Mouse (Mus musculus) G1E (cell line): ENCODE data around the gene Eps8l3.

ENCODE experiments used
- CTCF ChIP-seq: IDR thresholded peaks from 2 replicates; pipeline ENCODE4 v1.5.1; 2012; ENCODE audit warnings: low read depth, low read length, inconsistent platforms, mixed read lengths
- GATA1 ChIP-seq: IDR thresholded peaks from 2 replicates; pipeline ENCODE4 v1.6.1; 2012; ENCODE audit warnings: borderline replicate concordance, low read length, inconsistent platforms, mixed read lengths
- TAL1 ChIP-seq: conservative IDR thresholded peaks from 2 replicates; pipeline ENCODE4 v1.6.1; 2012; ENCODE audit warnings: low read depth, low read length, inconsistent platforms, mixed read lengths

GRCm38 (mm10) chr3:107840855-107841254 lies 36.2 kb upstream of the Eps8l3 start:
- TF ChIP-seq CTCF: no peak
- no peak for TF ChIP-seq GATA1
- TF ChIP-seq TAL1: no peak
